Mouse (Mus musculus): ENCODE data around the gene Gm14180. TPM values are rescaled to one million over a fixed set of nuclear protein-coding genes. Genes with fewer than 3 reads are reported as not detected.

Gene Gm14180
- total and polyA plus RNA-seq, 3 experiments: not detected

- no peak overlapping the region for H3K9ac ChIP-seq (ENCODE audit: control insufficient read depth, low read depth, low read length, poor library complexity, severe bottlenecking)
- H3K79me2 ChIP-seq (ENCODE audit: control insufficient read depth, insufficient read depth, low read length, poor library complexity): no peaks in the 10 kb centered on the region
- no peaks in the 10 kb centered on the region for H3K4me1 ChIP-seq (ENCODE audit: control insufficient read depth in 1 of 2, insufficient read depth in 2 of 2, low read length in 2 of 2)
- DNase-seq (ENCODE audit: low read depth, low spot score): no peak
- no peaks in the 10 kb centered on the region for H3K36me3 ChIP-seq (ENCODE audit: control insufficient read depth in 1 of 2, insufficient read depth in 2 of 2, low read length in 2 of 2)
- no peak for TF ChIP-seq MYB (IDR thresholded peaks at IDR 0.05; ENCODE audit: low read depth, low read length)
- no peak for TF ChIP-seq NRF1 (IDR thresholded peaks at IDR 0.05; ENCODE audit: insufficient read depth, low read depth, low read length, poor library complexity, severe bottlenecking)
- TF ChIP-seq USF2 (IDR thresholded peaks at IDR 0.05; ENCODE audit: borderline replicate concordance in 1 of 2, insufficient read depth in 1 of 2, low read depth in 1 of 2, low read length in 2 of 2): no peak
- TF ChIP-seq E2F4 (IDR thresholded peaks at IDR 0.05; ENCODE audit: borderline replicate concordance, low read depth, low read length): no peak
- TF ChIP-seq USF1 (IDR thresholded peaks at IDR 0.05; ENCODE audit: low read depth, low read length): no peak
- no peak for TF ChIP-seq ETS1 (IDR thresholded peaks at IDR 0.05; ENCODE audit: low read depth, low read length)
- TF ChIP-seq JUND (IDR thresholded peaks at IDR 0.05; ENCODE audit: low read depth, low read length): no peak
- TF ChIP-seq SMC3 (IDR thresholded peaks at IDR 0.05; ENCODE audit: low read depth, low read length): no peak
- H3K27me3 ChIP-seq (ENCODE audit: control insufficient read depth in 1 of 2, insufficient read depth in 2 of 2, low read length in 2 of 2): no peaks in the 10 kb centered on the region
- H3K27ac ChIP-seq (ENCODE audit: control insufficient read depth, low read depth, low read length): no peak overlapping the region
- no peak overlapping the region for H3K4me3 ChIP-seq (ENCODE audit: control insufficient read depth in 1 of 2, insufficient read depth in 1 of 2, low read depth in 2 of 2, low read length in 2 of 2)
- no peaks in the 10 kb centered on the region for H3K9me3 ChIP-seq (replicated peaks; ENCODE audit: insufficient read depth, low read length)
These were observed 34.3 kb upstream of the Gm14180 start for GRCm38 (mm10) chr11:99768410-99768809.

- no peaks in the 10 kb centered on the region for H3K9me3 ChIP-seq (replicated peaks; ENCODE audit: insufficient read depth, low read length)
- TF ChIP-seq GABPA (IDR thresholded peaks at IDR 0.05; ENCODE audit: low read depth, low read length): no peak
- no peaks in the 10 kb centered on the region for H3K79me2 ChIP-seq (ENCODE audit: control insufficient read depth, insufficient read depth, low read length, poor library complexity)
- H3K36me3 ChIP-seq (ENCODE audit: control insufficient read depth in 1 of 2, insufficient read depth in 2 of 2, low read length in 2 of 2): no peaks in the 10 kb centered on the region
- no peaks in the 10 kb centered on the region; a peak in 1 of 4 replicates for H3K27me3 ChIP-seq (ENCODE audit: control insufficient read depth in 1 of 2, insufficient read depth in 2 of 2, low read length in 2 of 2)
- H3K9ac ChIP-seq (ENCODE audit: control insufficient read depth, low read depth, low read length, poor library complexity, severe bottlenecking): no peak overlapping the region
- no peak overlapping the region for H3K27ac ChIP-seq (ENCODE audit: control insufficient read depth, low read depth, low read length)
- no peak overlapping the region for H3K4me3 ChIP-seq (ENCODE audit: control insufficient read depth in 1 of 2, insufficient read depth in 1 of 2, low read depth in 2 of 2, low read length in 2 of 2)
- no peaks in the 10 kb centered on the region for H3K4me1 ChIP-seq (ENCODE audit: control insufficient read depth in 1 of 2, insufficient read depth in 2 of 2, low read length in 2 of 2)
- DNase-seq (ENCODE audit: low read depth, low spot score): no peak
These were observed 24.8 kb upstream of the Gm14180 start for GRCm38 (mm10) chr11:99758877-99759276.

- TF ChIP-seq UBTF (IDR thresholded peaks at IDR 0.05; ENCODE audit: borderline replicate concordance, insufficient read depth, low read depth, low read length) (no peak), POLR2AphosphoS2 (IDR thresholded peaks at IDR 0.05; ENCODE audit: low read length) (no peak), RCOR1 (IDR thresholded peaks at IDR 0.05; ENCODE audit: low read depth, low read length) (no peak), MAZ (IDR thresholded peaks at IDR 0.05; ENCODE audit: low read depth, low read length) (no peak), NRF1 (IDR thresholded peaks at IDR 0.05; ENCODE audit: insufficient read depth, low read depth, low read length, poor library complexity, severe bottlenecking) (no peak), POLR2A (IDR thresholded peaks at IDR 0.05; ENCODE audit: control insufficient read depth in 1 of 2, insufficient read depth in 1 of 2, low read depth in 1 of 2, low read length in 2 of 2, poor library complexity in 1 of 2) (no peak), BHLHE40 (IDR thresholded peaks at IDR 0.05; ENCODE audit: borderline replicate concordance, low read depth, low read length) (no peak), CHD1 (IDR thresholded peaks at IDR 0.05; ENCODE audit: low read depth, low read length) (no peak), ELF1 (IDR thresholded peaks at IDR 0.05; ENCODE audit: low read depth, low read length) (no peak), GABPA (IDR thresholded peaks at IDR 0.05; ENCODE audit: low read depth, low read length) (no peak), ZNF384 (IDR thresholded peaks at IDR 0.05; ENCODE audit: low read depth, low read length) (no peak), RAD21 (IDR thresholded peaks at IDR 0.05; ENCODE audit: low read depth, low read length) (no peak), SIN3A (IDR thresholded peaks at IDR 0.05; ENCODE audit: low read length) (no peak)
- Histone ChIP-seq H3K36me3 (ENCODE audit: control insufficient read depth in 1 of 2, insufficient read depth in 2 of 2, low read length in 2 of 2) (no peaks in the 10 kb centered on the region), H3K27ac (ENCODE audit: control insufficient read depth, low read depth, low read length) (no peak overlapping the region), H3K4me1 (ENCODE audit: control insufficient read depth in 1 of 2, insufficient read depth in 2 of 2, low read length in 2 of 2) (no peaks in the 10 kb centered on the region), H3K4me3 (ENCODE audit: control insufficient read depth in 1 of 2, insufficient read depth in 1 of 2, low read depth in 2 of 2, low read length in 2 of 2) (no peak overlapping the region), H3K9me3 (replicated peaks; ENCODE audit: insufficient read depth, low read length) (no peaks in the 10 kb centered on the region), H3K79me2 (ENCODE audit: control insufficient read depth, insufficient read depth, low read length, poor library complexity) (no peaks in the 10 kb centered on the region), H3K9ac (ENCODE audit: control insufficient read depth, low read depth, low read length, poor library complexity, severe bottlenecking) (no peak overlapping the region), H3K27me3 (ENCODE audit: control insufficient read depth in 1 of 2, insufficient read depth in 2 of 2, low read length in 2 of 2) (no peaks in the 10 kb centered on the region)
- DNase-seq (ENCODE audit: low read depth, low spot score): no peak
These were observed 9.9 kb upstream of the Gm14180 start for GRCm38 (mm10) chr11:99743985-99744384.
